Mouse (Mus musculus) brain, embryonic 14.5 days (tissue): Measurements from ENCODE around the gene Xrn2.

Source experiments
- CTCF ChIP-seq: fragments of 200-500 bp; IDR thresholded peaks from 2 replicates; pipeline ENCODE4 v1.5.1; 2012; ENCODE audit warnings: inconsistent platforms, mild to moderate bottlenecking, moderate library complexity, borderline replicate concordance; ENCODE audit not compliant: insufficient read depth, insufficient read length; ENCODE audit errors: extremely low read depth
- POLR2A ChIP-seq: fragments of 200-500 bp; IDR thresholded peaks from 2 replicates; pipeline ENCODE4 v1.6.1; 2012; ENCODE audit warnings: mild to moderate bottlenecking, inconsistent platforms, borderline replicate concordance; ENCODE audit not compliant: poor library complexity, insufficient read depth, insufficient read length, severe bottlenecking; ENCODE audit errors: extremely low read depth

DNA sequence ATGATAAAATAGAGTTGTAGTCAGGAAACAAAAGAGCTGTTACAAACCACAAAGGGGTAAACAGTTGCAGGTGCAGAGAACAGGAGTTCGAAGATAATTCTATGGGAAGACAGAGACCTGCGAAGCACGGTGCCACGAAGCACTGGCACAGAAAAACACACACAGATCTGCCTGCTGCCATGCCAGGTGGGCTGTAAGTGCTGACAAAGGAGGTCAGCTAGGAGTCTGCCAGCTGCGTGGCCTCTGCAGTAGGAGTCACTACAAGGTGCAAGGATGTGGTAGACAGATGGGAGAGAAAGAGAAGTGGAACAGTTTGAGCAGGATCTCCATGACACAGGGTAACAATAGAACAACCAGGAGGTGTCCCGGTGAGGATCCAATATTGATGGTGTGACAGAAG, 114.6 kb downstream of the Xrn2 start:
- no peak for TF ChIP-seq CTCF
- no peak for TF ChIP-seq POLR2A
